Mouse (Mus musculus): Measurements from ENCODE around the gene Naa35.

DNA sequence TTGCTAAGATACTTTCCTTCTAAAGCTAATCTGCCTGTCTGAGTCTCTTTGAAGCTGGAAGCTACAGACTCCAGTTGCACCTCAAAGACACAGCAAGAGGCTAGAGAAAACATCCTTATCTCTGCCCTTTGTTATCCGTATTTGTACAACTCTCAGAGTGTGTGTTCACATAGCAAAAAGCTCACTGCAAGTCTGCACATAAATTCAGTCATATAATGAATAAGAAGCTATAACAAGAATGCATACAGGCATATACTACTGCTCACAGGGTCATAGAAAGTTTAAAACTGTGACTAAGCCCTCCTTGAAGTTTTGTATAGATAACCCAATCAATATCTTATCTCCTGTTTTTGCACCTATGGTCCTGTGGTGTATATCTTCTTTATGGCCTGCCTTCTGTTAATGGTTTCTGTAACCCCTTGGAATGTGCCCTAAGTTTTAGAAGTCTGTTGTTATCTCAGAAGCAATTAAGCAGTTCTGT is 35.7 kb upstream of the Naa35 start:
- TF ChIP-seq CTCF (IDR thresholded peaks at IDR 0.05; ENCODE audit: control insufficient read depth, insufficient read depth, insufficient read length) (no peak), MAX (IDR thresholded peaks at IDR 0.05) (no peak)
